Mouse (Mus musculus): Measurements from ENCODE around the gene Vmn2r1.

The Vmn2r1 gene

GRCm38 (mm10) chr3:64081247-64081646 is at the start of gene Vmn2r1:
Vmn2r1 (plus strand) TSS chr3:64081547.
- no peaks in the 10 kb centered on the region for H3K4me1 ChIP-seq (replicated peaks; ENCODE audit: low read depth, low read length)
- TF ChIP-seq NANOG (IDR thresholded peaks at IDR 0.05; ENCODE audit: borderline replicate concordance, low read length) (no peak), POU5F1 (IDR thresholded peaks at IDR 0.05; ENCODE audit: borderline replicate concordance, low read length) (no peak), CTCF (conservative IDR thresholded peaks at IDR 0.05; ENCODE audit: low read length) (no peak)
- no peaks in the 10 kb centered on the region for H3K27me3 ChIP-seq (ENCODE audit: insufficient read depth, low read length)
- H3K9me3 ChIP-seq (ENCODE audit: low read length) = no peaks in the 10 kb centered on the region
- H3K4me3 ChIP-seq (replicated peaks; ENCODE audit: low read length) = no peak within 1 kb of the TSS
- H3K36me3 ChIP-seq (ENCODE audit: insufficient read depth, low read length) = no peaks in the 10 kb centered on the region

DNA sequence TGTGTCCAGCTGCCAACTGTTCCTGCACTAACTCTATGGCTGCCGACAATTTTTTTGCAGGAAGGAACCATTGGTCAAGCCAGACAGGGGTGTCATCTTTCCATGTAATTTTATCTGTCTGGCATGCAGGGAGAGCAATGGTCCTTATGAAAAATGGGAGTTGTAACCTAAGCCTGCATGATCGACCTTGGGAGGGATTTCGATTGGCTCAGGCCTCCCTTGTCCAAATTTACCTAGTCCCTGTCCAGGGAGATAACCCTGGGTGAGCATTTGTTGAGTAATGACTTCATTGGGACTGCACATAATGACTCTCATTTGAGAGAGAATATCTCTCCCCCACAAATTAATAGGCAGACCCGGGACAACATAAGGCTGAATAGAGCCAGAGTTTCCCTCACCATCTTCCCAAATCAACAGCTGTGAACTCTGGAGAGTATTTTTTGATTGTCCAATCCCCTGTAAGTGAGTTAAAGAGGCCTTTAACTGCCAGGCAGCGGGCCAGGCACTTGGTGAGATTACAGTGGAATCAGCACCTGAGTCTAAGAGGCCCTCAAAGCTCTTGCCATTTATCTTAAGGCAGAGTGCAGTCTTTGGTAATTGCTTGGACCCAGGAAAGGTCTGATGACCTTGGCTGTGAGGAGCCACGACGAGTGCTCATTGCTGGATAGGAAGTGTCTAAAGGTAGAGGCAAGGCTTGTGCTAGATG is 43.1 kb upstream of the Vmn2r1 start:
- H3K4me1 ChIP-seq (replicated peaks; ENCODE audit: low read depth, low read length) = peaks cover 3% of the 10 kb centered on the region
- TF ChIP-seq NANOG (IDR thresholded peaks at IDR 0.05; ENCODE audit: borderline replicate concordance, low read length) (no peak), CTCF (conservative IDR thresholded peaks at IDR 0.05; ENCODE audit: low read length) (no peak), POU5F1 (IDR thresholded peaks at IDR 0.05; ENCODE audit: borderline replicate concordance, low read length) (no peak)
- H3K27me3 ChIP-seq (ENCODE audit: insufficient read depth, low read length) = no peaks in the 10 kb centered on the region
- peaks cover 6% of the 10 kb centered on the region; the same call in 1 of the 2 replicates for H3K36me3 ChIP-seq (ENCODE audit: insufficient read depth, low read length)
- H3K4me3 ChIP-seq (replicated peaks; ENCODE audit: low read length) = no peak overlapping the region
- peaks cover 48% of the 10 kb centered on the region for H3K9me3 ChIP-seq (ENCODE audit: low read length)

- peak overlapping the region; percentile 29; the same call in 1 of the 2 replicates for H3K4me3 ChIP-seq (replicated peaks; ENCODE audit: low read length)
- H3K27me3 ChIP-seq (ENCODE audit: insufficient read depth, low read length) = no peaks in the 10 kb centered on the region
- peaks cover 3% of the 10 kb centered on the region for H3K4me1 ChIP-seq (replicated peaks; ENCODE audit: low read depth, low read length)
- peaks cover 64% of the 10 kb centered on the region for H3K9me3 ChIP-seq (ENCODE audit: low read length)
- peak; percentile 67 for TF ChIP-seq CTCF (conservative IDR thresholded peaks at IDR 0.05; ENCODE audit: low read length)
- TF ChIP-seq POU5F1 (IDR thresholded peaks at IDR 0.05; ENCODE audit: borderline replicate concordance, low read length) = no peak
- TF ChIP-seq NANOG (IDR thresholded peaks at IDR 0.05; ENCODE audit: borderline replicate concordance, low read length) = no peak
- H3K36me3 ChIP-seq (ENCODE audit: insufficient read depth, low read length) = peaks cover 9% of the 10 kb centered on the region; the same call in 1 of the 2 replicates
Measured at GRCm38 (mm10) chr3:64039818-64040784, 41.2 kb upstream of the Vmn2r1 start.

DNA sequence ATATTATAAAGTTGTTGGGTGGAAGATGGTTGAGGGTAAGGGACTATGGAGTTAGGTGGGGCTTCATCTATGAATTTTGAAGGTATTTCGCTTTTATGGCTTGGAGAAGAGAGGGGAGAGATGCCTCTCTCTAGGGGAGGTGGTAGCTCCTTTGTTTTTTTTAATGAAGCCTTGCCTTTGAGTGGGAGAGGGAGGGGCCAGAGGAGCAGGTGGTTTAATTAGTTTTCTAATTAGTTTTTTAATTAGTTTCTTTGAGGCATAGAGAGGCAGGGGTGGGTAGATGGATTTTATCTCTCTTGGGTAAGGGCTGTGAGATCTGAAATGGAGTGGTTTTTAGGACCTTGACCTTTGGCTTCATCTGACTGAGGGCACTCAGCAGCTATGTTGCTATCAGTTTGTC is 31.4 kb downstream of the Vmn2r1 start:
- Histone ChIP-seq H3K36me3 (ENCODE audit: insufficient read depth, low read length) (no peaks in the 10 kb centered on the region), H3K27me3 (ENCODE audit: insufficient read depth, low read length) (no peaks in the 10 kb centered on the region), H3K9me3 (ENCODE audit: low read length) (no peaks in the 10 kb centered on the region), H3K4me3 (replicated peaks; ENCODE audit: low read length) (no peak overlapping the region), H3K4me1 (replicated peaks; ENCODE audit: low read depth, low read length) (no peaks in the 10 kb centered on the region)
- TF ChIP-seq POU5F1 (IDR thresholded peaks at IDR 0.05; ENCODE audit: borderline replicate concordance, low read length) (no peak), CTCF (conservative IDR thresholded peaks at IDR 0.05; ENCODE audit: low read length) (no peak), NANOG (IDR thresholded peaks at IDR 0.05; ENCODE audit: borderline replicate concordance, low read length) (no peak)

DNA sequence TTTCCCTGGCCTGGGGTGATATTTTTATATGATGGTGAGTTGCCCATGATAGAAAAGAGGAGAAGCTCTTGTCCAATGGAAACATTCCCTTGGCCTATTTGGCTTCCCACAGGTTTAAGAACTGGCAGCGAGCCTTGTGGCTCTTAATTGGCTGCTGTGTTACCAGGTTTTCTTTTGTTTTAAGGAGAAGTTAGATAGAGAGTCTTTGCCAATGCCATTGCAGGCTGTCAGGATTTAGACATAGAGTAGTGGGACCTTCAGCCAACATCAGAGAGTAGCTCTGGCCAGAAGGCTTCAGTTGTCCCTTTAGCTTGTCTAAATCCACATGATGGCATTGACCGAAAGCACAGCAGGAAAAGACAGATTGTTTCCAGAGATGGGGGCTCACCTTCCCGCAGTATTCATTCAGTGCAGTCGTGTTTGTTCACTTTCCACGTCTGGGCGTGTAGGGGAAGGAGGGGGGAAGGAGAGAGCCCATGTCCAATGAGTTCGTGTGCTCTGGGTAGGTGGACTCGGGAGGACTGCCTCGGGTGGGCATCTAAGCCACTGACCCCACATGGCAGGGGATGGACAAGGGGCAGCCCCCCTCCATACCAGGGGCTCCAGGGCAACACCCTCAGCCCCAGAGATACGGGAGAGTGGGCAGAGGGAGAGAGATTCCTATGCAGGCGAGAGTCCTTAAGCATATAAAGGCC is 32.2 kb downstream of the Vmn2r1 start:
- Histone ChIP-seq H3K27me3 (ENCODE audit: insufficient read depth, low read length) (no peaks in the 10 kb centered on the region), H3K36me3 (ENCODE audit: insufficient read depth, low read length) (no peaks in the 10 kb centered on the region), H3K4me1 (replicated peaks; ENCODE audit: low read depth, low read length) (no peaks in the 10 kb centered on the region), H3K9me3 (ENCODE audit: low read length) (no peaks in the 10 kb centered on the region), H3K4me3 (replicated peaks; ENCODE audit: low read length) (no peak overlapping the region)
- TF ChIP-seq POU5F1 (IDR thresholded peaks at IDR 0.05; ENCODE audit: borderline replicate concordance, low read length) = no peak
- TF ChIP-seq NANOG (IDR thresholded peaks at IDR 0.05; ENCODE audit: borderline replicate concordance, low read length) = no peak
- TF ChIP-seq CTCF (conservative IDR thresholded peaks at IDR 0.05; ENCODE audit: low read length) = no peak

DNA sequence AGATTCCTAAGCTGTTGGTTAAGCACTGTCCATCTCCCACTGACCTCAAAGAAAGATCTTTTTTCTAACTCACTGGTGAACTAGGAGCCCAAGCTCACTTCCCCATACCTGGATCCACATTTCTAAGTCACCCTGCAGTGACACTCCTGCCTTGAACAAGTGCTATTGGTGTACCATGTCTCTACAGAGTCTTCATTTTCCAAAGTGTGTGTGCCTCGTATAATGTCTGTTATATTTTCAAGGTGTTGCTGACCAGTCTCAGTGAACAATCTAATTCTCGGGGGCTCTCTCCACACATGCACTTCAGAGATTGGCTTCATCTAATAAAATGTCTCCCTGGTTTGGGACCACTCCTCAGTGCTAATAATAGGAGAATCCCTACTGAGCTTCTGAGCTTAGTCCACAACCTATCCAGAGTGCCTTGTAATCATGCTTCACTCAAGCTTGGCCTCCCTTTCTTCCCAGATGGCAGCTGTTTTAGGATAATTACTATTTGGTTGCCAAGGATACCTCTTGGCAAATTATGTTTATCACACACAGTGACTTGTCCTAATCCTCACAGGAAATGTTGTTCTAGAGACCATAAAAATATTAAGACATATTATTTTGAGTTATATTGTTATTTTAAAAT is 60.6 kb downstream of the Vmn2r1 start, which contains the start of gene Vmn2r2:
Vmn2r2 (minus strand) TSS at position 51 of the 631 bp plus-strand sequence.
- H3K36me3 ChIP-seq (ENCODE audit: insufficient read depth, low read length) = no peaks in the 10 kb centered on the region
- TF ChIP-seq CTCF (conservative IDR thresholded peaks at IDR 0.05; ENCODE audit: low read length) (no peak), POU5F1 (IDR thresholded peaks at IDR 0.05; ENCODE audit: borderline replicate concordance, low read length) (no peak), NANOG (IDR thresholded peaks at IDR 0.05; ENCODE audit: borderline replicate concordance, low read length) (no peak)
- H3K27me3 ChIP-seq (ENCODE audit: insufficient read depth, low read length) = no peaks in the 10 kb centered on the region
- no peaks in the 10 kb centered on the region for H3K4me1 ChIP-seq (replicated peaks; ENCODE audit: low read depth, low read length)
- no peaks in the 10 kb centered on the region for H3K9me3 ChIP-seq (ENCODE audit: low read length)
- no peak within 1 kb of the TSS for H3K4me3 ChIP-seq (replicated peaks; ENCODE audit: low read length)
